Mouse (Mus musculus): ENCODE measurements around the gene Cstf1. TPM values are rescaled to one million over a fixed set of nuclear protein-coding genes. Genes with fewer than 3 reads are reported as not detected.

Cstf1 gene
- total RNA-seq, 2 experiments from 2014 or later: 25.5 to 26.9 TPM

GRCm38 (mm10) chr2:172413894-172414293 lies 43.4 kb downstream of the Cstf1 start:
- DNase-seq (ENCODE audit: low spot score in 2 of 2): no peak

- no peak for DNase-seq (ENCODE audit: low spot score in 2 of 2)
These were observed 45.7 kb downstream of the Cstf1 start for GRCm38 (mm10) chr2:172416218-172416617.

DNA sequence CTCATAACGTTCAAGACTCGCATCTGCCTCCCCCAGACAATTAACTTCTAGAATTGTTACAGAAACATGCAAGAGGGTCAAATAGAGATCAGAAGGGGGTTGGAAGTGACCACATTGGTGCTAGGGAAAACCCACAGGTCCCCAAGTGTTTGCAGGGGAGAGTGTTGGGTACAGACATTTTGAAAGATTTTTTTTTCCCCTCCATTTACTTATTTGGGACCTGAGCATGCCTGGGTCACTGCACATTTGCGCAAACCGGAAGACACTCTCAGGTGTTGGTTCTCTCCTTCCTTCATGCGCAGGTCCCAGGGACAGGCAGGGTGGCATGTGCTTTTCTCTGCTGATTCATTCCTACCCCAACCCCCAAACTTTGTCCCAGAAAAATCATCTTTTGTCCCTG lies 46.4 kb downstream of the Cstf1 start:
- no peak for DNase-seq (ENCODE audit: low spot score in 2 of 2)

GRCm38 (mm10) chr2:172418208-172418607 lies 47.7 kb downstream of the Cstf1 start:
- no peak for DNase-seq (ENCODE audit: low spot score in 2 of 2)

GRCm38 (mm10) chr2:172430609-172431008 lies 60.1 kb downstream of the Cstf1 start:
- DNase-seq (ENCODE audit: low spot score in 2 of 2): no peak

Other genes starting within 250 kb of the Cstf1 start
- under 1 TPM; 0.22 to 0.28 TPM for gene Mc3r, start 122.2 kb upstream of the Cstf1 start, total RNA-seq (2021)
- 10 to 100 TPM; 22.8 to 23.1 TPM for gene Fam210b, start 25.1 kb upstream of the Cstf1 start, total RNA-seq (2021)
- 1 to 10 TPM; 1.4 to 1.7 TPM for gene Aurka, start 146 bp upstream of the Cstf1 start, total RNA-seq (2021)
- under 1 TPM; 0.18 to 0.22 TPM for gene Cass4, start 23.1 kb downstream of the Cstf1 start, total RNA-seq (2021)
- gene Rtf2, start 69.9 kb downstream of the Cstf1 start, total RNA-seq (2021): 10 to 100 TPM; 67.7 to 72.2 TPM
- gene Gcnt7, start 87.9 kb downstream of the Cstf1 start, total RNA-seq (2021): not detected
- under 1 TPM in 1 of 2 experiments, not detected in 1; 0.50 TPM for gene Fam209, start 101.8 kb downstream of the Cstf1 start, total RNA-seq (2021)
- not detected for gene Tfap2c, start 178.9 kb downstream of the Cstf1 start, total RNA-seq (2021)

Data from layer of hippocampus, adult 18-20 months (tissue).